Mouse (Mus musculus) mature B cell (primary cell): ENCODE measurements around the gene Podn.

Source experiments
- in situ Hi-C: fragments of 300-500 bp; cut with MboI; formaldehyde crosslinking; loops from 2 replicates; pipeline ENCODE4 v1.14.3; 2019

Podn gene

GRCm38 (mm10) chr4:108045136-108046107 lies 50.8 kb downstream of the Podn start:
- in situ Hi-C loops, result no loop called here

GRCm38 (mm10) chr4:108037027-108037426 lies 59.2 kb downstream of the Podn start:
- in situ Hi-C loops, result no loop called here

DNA sequence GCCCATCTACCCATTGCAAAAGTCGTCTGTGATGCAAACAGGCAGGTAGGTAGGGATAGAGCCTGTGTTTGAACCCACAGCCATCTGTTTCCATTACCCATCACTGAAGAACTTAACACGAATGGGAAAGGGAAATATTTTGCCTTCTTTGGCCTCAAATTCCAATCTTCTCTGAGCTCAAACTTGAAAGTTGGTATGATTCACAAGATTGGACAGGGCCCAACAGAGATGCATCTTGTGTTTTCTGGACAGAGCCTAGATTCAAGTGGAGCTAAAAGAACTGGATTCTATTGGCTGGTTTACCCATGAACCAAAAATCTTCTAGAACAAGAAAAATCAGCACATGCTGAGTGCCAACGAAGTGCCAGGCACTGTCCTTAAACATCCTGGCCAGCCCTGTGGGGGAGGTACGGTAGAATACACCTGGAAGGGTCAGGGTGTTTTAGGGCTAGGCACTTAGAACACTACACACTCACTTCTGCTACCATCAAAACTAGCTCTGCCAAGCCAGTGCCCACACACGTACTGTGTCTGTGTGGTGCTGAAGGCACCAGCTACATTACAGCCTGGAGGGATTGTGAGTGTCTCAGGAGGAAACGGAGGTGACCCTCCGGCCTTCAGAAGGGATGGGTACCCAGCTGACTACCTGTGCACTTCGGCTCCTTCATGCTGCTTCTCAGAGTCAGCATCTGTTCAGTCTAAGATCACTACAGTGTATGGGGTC lies 63.0 kb downstream of the Podn start:
- in situ Hi-C loops, result no loop called here

DNA sequence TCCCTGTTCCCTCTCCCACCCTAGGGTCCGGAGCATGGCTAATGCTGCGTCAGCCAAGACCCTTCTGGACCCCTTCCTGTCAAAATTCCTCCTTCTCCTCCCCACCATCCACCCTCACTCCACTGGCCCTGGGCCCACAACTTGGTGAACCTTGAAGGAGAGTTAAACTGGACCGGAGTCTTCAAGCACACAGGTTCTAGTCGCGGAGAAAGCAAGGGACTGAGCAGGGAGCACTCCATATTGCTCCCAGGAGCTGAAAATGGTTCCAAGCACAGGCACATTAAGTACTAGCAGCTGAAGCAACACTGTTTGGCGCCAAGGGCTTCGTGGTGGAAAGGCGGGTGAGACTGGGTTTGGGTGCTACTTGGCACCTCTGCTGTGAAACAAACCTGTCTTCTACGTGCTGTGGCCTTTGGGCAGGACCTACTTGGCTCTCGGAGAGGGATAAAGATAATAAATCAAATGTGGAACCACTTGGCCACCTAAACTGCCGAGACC lies 63.8 kb downstream of the Podn start:
- in situ Hi-C loops, result no loop called here

DNA sequence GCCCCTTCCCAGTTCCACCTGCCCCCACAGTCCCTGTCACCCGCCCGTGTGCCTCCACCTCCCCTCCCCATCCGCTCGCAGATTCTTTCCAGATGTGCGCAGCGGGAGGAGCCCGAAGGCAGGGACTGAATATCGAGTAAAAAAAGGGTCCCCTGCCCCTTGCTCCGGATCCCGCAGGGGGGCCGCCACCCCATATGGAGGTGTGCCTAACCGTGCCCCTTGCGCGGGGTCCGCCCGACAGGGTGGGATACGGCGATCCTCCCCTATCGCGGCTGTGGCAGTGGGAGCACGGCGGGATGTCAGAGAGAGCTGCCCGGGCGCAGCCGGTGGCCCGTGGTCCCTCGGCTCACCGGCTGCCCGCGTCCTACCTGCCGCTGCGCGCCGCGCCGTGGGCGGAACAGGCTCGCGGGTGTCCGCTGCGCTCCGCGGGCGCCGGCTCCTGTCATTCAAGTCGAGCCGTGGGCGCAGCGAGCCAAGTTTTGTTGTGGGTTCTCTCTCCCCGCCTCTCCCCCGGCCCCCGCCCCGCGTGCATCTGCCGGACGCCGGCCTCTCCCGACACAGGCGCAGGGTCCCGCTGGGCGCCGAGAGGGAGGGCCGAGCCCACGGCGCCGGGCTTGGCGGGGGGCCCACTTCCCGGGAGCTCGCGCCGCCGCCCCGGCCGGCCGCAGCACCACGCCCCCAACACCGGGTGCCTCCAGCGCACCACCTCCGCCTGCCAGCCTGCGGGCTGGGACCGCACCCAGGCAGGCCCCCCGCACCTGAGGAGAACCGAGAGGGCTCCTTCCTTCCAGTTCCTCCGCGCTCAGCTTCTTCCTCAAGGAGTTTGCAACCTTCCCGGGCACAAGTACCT lies 64.5 kb downstream of the Podn start:
- in situ Hi-C loops, result no loop called here

DNA sequence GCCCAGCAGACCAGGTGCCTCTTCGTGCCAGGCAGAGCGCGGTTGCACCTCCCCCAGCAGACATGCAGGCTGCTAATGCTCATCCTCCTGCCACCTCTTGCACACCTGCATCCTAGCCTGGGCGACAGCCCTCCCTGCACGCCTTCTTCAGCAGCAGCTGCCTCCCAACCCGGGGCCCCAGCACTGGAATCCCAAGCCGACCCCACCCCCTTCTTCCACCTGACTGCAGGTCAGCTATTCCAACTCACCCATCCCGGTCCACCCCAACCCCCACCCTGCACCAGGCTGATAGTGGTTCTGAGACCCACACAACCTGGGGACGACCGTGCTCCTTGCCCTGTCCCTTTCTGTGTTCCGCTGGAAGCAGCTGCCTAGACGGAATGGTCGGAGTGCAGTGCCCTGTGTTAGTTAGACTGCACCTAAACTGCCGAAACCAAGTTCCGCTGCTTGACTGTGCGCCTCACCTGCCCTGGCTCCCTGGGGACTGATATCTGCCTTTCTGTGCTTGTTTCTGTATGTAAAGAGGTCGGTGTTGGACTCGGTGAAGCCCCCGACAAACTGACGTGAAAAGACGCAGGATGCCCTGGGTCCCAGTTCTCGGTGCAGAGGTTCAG lies 65.2 kb downstream of the Podn start:
- in situ Hi-C loops, result no loop called here

DNA sequence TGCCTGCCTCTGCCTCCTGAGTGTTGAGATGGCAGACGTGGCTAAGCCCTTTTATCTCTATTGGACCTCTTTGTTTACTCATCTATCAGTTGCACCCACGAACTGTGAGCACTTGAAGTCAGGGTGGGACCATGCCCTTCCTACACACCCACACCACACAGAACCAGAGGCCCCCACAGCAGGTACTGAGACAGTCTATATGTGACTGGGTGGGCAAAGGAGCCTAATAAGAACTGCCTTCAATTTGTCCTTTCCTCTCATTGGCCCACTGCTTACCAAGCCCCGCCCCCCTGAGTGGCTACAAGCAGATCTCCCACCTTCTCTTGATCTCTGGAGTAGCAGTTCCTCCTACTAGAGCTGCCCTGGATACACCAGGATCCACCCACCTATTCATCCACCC lies 70.1 kb downstream of the Podn start:
- in situ Hi-C loops, result no loop called here

GRCm38 (mm10) chr4:108025269-108025668 lies 71.0 kb downstream of the Podn start:
- in situ Hi-C loops, result no loop called here

DNA sequence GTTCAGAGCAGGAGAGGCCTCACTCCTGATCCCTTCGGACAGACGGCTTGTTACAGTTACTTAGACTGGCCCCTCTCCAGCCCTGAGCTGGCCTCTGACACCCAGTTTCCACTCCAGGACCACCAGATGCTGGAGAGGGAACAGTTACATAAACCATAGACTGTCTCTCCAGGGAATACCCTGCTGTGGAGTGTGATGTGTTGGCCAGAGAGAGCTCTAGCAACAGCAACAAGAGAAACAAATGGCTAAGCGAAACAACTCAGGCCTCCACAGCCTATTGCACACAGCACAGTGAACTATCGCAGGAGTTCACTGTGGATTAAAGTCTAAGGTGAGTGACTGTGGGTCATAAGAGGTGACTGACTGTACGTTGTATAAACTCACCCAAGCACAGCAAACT lies 71.6 kb downstream of the Podn start:
- in situ Hi-C loops, result no loop called here

- in situ Hi-C loops, result no loop called here
These were observed 73.1 kb downstream of the Podn start for GRCm38 (mm10) chr4:108023186-108023585.

- in situ Hi-C loops, result no loop called here
These were observed 76.1 kb downstream of the Podn start for GRCm38 (mm10) chr4:108020178-108020577.

GRCm38 (mm10) chr4:108018961-108019921 lies 77.0 kb downstream of the Podn start:
- in situ Hi-C loops, result no loop called here

DNA sequence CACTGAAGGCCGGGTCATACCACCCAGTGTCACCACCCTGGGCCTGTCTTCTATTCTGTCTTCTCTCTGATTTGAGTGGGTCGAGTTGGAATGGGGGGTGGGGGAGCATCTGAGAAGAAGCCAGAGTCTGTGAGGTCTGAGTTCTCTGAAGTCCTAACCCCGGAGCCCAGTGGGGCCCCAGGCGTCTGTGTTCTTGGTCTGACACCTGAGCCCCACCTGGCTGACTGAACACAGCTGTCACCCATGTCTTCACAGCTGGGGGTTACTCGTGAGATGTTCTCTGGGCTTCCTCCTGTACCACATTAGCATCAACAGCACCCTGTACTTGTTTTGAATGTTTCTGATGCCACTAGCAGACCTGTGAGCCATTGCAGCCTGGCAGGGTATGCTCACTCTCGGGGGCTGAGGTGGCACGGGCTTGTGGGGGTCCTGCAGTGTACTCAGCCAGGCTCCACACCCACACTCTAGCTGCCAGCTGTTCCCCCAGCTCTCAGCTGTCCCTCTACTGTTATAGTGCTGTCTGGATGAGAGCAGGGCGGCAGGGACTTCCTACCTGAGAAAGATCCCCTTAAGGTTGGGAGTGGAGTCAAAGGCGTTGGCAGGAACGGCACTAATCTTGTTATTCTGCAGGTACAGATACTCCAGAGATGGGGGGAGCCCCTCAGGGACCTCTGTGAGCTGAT lies 77.9 kb downstream of the Podn start:
- in situ Hi-C loops, result no loop called here

DNA sequence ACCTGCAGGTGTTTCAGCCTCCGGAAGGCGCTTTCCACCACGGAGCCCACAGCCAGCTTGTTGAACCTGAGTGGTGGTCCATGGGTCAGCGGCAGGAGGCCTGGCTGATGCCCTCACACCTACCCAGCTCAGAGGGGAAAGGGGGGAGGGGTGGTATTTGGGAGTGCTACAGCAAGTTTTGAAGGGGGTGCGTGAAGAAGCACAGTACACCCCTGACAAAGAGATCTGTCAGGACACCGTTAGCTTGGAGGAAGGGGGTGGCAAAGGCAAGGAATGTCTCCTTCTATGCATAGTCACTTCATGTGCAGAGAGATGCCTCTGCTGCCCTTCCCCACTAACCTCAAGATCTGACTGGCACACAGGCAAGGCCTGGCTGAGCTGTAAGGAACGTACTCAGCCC lies 78.4 kb downstream of the Podn start:
- in situ Hi-C loops, result no loop called here

GRCm38 (mm10) chr4:108016321-108016720 lies 79.9 kb downstream of the Podn start:
- in situ Hi-C loops, result no loop called here

- in situ Hi-C loops, result no loop called here
These were observed 81.0 kb downstream of the Podn start for GRCm38 (mm10) chr4:108015067-108015765.

GRCm38 (mm10) chr4:108014466-108014865 lies 81.8 kb downstream of the Podn start:
- in situ Hi-C loops, result no loop called here

- in situ Hi-C loops, result no loop called here
These were observed 87.7 kb downstream of the Podn start for GRCm38 (mm10) chr4:108008541-108008940.

DNA sequence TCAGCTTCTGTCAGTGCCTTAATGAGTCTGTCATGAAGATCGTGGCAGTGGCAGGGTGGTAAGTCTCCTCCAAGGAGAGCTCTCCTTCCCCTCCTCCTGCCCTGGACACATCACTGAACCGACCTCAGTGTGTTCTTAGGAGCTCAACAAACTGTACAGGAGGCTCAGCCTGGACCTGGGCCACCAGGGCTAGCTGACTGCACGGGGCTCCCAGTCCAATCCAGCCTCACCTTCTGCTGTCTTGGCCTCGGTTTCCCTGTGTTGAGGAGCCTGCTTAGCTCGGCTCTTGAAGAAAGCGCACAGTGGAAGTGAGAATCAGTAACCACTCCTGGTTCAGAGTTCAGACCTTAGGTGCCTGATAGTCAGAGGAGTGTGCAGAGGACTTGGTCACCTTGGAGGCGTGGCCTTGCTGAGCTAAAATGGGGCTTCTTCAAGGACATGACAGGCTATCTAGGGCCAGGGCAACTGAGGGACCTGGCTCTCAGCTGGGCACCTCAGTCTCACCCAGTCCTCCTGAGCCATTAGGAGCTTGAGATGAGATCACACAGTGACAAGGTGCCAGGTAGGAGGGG lies 88.6 kb downstream of the Podn start:
- in situ Hi-C loops, result no loop called here
